12 mouse cellular contexts compared by ENCODE assay signal in genomic region chr5:96919149-96919548, GRCm38 (mm10).
DNase-seq lines count a peak whose midpoint lies in the region; ATAC-seq and TF ChIP-seq lines count a peak whose summit lies in the region.
"Had no signal": no experiment of that assay in that cellular context is flagged by ENCODE, and none has a peak within 500 bp of the region (broad histone marks: within the 10 kb centered on the region; RNA-seq: fewer than 3 reads in every experiment).

No protein-coding gene starts in this region.

- H3K36me3 ChIP-seq in G1E (replicated peaks): peaks cover 11% of the 10 kb centered on the region
- peaks cover 16% of the 10 kb centered on the region for H3K36me3 ChIP-seq in megakaryocyte, embryonic 14.5 days (replicated peaks; ENCODE audit: low read length)

- no peak for TF ChIP-seq CTCF in G1E (IDR thresholded peaks at IDR 0.05; ENCODE audit: low read depth, low read length)

- peak; percentile 61 for DNase-seq in CD4-positive helper T cell, adult 2 months (ENCODE audit: low read depth, low spot score)
- DNase-seq in G1E (ENCODE audit: low spot score): no peak
- DNase-seq in right cerebral cortex, postnatal 4 days: no peak
- DNase-seq in kidney, postnatal 14 days: no peak
- no peak for DNase-seq in frontal cortex, postnatal 36 days (ENCODE audit: low spot score in 2 of 2)
- DNase-seq: kidney, adult 8-10 months; lung, postnatal 14 days; retina, postnatal 1 day; thymus, postnatal 14 days had no signal

- peak; percentile 76 for ATAC-seq in G1E (ENCODE audit: extremely low read depth, insufficient number of reproducible peaks, low FRiP score, poor library complexity, severe bottlenecking)
- ATAC-seq in hematopoietic stem cell, adult 5-6 weeks (replicated peaks in 1 of 2; ENCODE audit: insufficient read depth in 1 of 2, low FRiP score in 2 of 2, low TSS enrichment in 1 of 2, low read depth in 1 of 2, poor library complexity in 2 of 2, severe bottlenecking in 2 of 2): peak; percentile 30 to 44

- H3K27me3 ChIP-seq in G1E (ENCODE audit: insufficient read depth, low read length): no peaks in the 10 kb centered on the region
- H3K27me3 ChIP-seq in megakaryocyte, embryonic 14.5 days (replicated peaks): no peaks in the 10 kb centered on the region

- H3K9me3 ChIP-seq in G1E (replicated peaks): no peaks in the 10 kb centered on the region
- no peaks in the 10 kb centered on the region for H3K9me3 ChIP-seq in megakaryocyte, embryonic 14.5 days

- H3K4me1 ChIP-seq in G1E (ENCODE audit: insufficient read depth, low read depth, low read length): peaks cover 76% of the 10 kb centered on the region
- peaks cover 97% of the 10 kb centered on the region for H3K4me1 ChIP-seq in megakaryocyte, embryonic 14.5 days

- no peak overlapping the region for H3K4me3 ChIP-seq in G1E (ENCODE audit: low read depth, low read length)
- H3K4me3 ChIP-seq in megakaryocyte, embryonic 14.5 days (replicated peaks): peak overlapping the region; percentile 62
- H3K4me3 ChIP-seq: myocyte had no signal
